Mouse (Mus musculus) forebrain, embryonic 11.5 days (tissue): ENCODE measurements around the gene Wwc1. TPM values are rescaled to one million over a fixed set of nuclear protein-coding genes. Genes with fewer than 3 reads are reported as not detected.

Experiments used
- ATAC-seq: fragments of 200-750 bp; cut with Nextera tagmentation; replicated peaks from 2 replicates; pipeline ENCODE4 v1.8.0; 2017; ENCODE audit warnings: moderate TSS enrichment; ENCODE audit not compliant: low FRiP score
- DNase-seq: peaks from one replicate; pipeline ENCODE4 v3.0.0-alpha.2; 2017; ENCODE audit warnings: low spot score
- H3K27ac ChIP-seq: fragments of 300-500 bp; sonication (generic); 2 replicates; pipeline ENCODE4 v1.5.1; 2014; ENCODE audit warnings: low read depth, low read length
- H3K27me3 ChIP-seq: fragments of 300-500 bp; sonication (generic); 2 replicates; pipeline ENCODE4 v1.6.1; 2014; ENCODE audit warnings: mild to moderate bottlenecking, low read length, mixed read lengths; ENCODE audit not compliant: control insufficient read depth, insufficient read depth
- H3K36me3 ChIP-seq: fragments of 300-500 bp; sonication (generic); 2 replicates; pipeline ENCODE4 v1.6.1; 2014; ENCODE audit warnings: mild to moderate bottlenecking, low read length, moderate library complexity, mixed read lengths; ENCODE audit not compliant: control insufficient read depth, insufficient read depth
- H3K4me1 ChIP-seq: fragments of 300-500 bp; sonication (generic); replicated peaks from 2 replicates; pipeline ENCODE4 v1.6.1; 2014; ENCODE audit warnings: low read length, mixed read lengths; ENCODE audit not compliant: control insufficient read depth, insufficient read depth
- H3K4me2 ChIP-seq: fragments of 300-500 bp; sonication (generic); 2 replicates; pipeline ENCODE4 v1.6.1; 2014; ENCODE audit warnings: low read depth, mild to moderate bottlenecking, low read length, moderate library complexity, mixed read lengths; ENCODE audit not compliant: severe bottlenecking
- H3K4me3 ChIP-seq: fragments of 300-500 bp; sonication (generic); 2 replicates; pipeline ENCODE4 v1.5.1; 2014; ENCODE audit warnings: low read depth, low read length
- H3K9ac ChIP-seq: fragments of 300-500 bp; sonication (generic); 2 replicates; pipeline ENCODE4 v1.6.1; 2014; ENCODE audit warnings: low read length
- H3K9me3 ChIP-seq: fragments of 300-500 bp; sonication (generic); 2 replicates; pipeline ENCODE4 v1.6.1; 2016; ENCODE audit warnings: low read length, mixed read lengths; ENCODE audit not compliant: control insufficient read depth
- WGBS: fragments of 180-500 bp; shearing (Covaris S2); extraction: QIAGEN DNeasy Blood & Tissue Kit; methylation state at CpG from one replicate; pipeline ENCODE4 v1.1.7; 2014; 5-methylcytosine and 5-hydroxymethylcytosine counted together
- polyA plus RNA-seq: library from polyadenylated mRNA; unstranded; fragments of >200 nt; fragmentation: Nextera tagmentation; extraction: Ambion mirVana; gene quantifications from 2 replicates; pipeline ENCODE4 v1.2.1, GENCODE M21; 2014

Wwc1 gene
- polyA plus RNA-seq, 1 experiment from 2014 or later, result 10.6 TPM

DNA sequence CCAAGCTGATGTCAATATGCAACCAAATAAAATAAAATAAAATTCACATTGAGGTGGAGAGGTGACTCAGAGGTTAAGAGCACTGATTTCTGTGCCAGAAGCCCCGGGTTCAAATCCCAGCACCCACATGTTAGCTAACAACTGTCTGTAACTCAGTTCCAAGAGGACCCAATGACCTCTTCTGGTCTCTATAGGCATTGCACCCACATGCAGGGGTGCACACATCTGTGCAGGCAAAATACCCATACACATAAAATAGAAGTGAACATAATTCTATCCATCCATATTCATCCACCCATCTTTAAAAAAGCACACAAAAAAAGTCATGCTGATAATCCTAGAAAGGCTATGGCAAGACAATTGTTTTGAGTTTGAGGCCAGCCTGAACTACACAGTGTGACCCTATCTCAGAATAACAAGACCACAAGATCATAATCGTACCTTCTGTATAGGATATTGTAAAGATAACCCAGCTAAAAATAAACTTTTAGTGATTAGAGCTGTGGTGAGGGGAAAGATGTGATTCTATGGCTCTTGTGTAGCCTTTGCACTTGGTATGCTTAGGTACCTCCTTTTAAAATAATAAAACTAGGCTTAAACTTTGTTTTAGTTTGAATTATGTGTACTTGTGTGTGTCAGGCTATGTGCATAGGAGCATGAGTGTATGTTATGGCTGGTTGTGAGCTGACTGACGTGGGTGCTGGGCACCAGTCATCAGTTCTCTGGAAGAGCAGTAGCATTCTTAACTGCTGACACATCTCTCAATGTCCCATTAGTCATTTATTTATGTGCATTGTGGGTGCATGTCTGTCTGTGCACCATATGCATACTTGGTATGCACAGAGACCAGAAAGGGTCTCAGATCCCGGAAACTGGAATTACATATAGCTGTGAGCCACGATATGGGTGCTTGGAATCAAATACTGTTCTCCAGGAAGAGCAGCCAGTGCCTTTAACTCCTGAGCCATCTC lies 142.9 kb downstream of the Wwc1 start:
- Histone ChIP-seq H3K27me3 (no peaks in the 10 kb centered on the region), H3K9ac (no peak overlapping the region), H3K9me3 (no peaks in the 10 kb centered on the region), H3K4me1 (peaks cover 6% of the 10 kb centered on the region; the same call in 1 of the 2 replicates), H3K36me3 (no peaks in the 10 kb centered on the region), H3K4me3 (no peak overlapping the region), H3K4me2 (no peak overlapping the region), H3K27ac (no peak overlapping the region)
- WGBS, result 90% methylated on average over 5 of the region's 5 CpGs
- no peak for ATAC-seq
- no peak for DNase-seq

DNA sequence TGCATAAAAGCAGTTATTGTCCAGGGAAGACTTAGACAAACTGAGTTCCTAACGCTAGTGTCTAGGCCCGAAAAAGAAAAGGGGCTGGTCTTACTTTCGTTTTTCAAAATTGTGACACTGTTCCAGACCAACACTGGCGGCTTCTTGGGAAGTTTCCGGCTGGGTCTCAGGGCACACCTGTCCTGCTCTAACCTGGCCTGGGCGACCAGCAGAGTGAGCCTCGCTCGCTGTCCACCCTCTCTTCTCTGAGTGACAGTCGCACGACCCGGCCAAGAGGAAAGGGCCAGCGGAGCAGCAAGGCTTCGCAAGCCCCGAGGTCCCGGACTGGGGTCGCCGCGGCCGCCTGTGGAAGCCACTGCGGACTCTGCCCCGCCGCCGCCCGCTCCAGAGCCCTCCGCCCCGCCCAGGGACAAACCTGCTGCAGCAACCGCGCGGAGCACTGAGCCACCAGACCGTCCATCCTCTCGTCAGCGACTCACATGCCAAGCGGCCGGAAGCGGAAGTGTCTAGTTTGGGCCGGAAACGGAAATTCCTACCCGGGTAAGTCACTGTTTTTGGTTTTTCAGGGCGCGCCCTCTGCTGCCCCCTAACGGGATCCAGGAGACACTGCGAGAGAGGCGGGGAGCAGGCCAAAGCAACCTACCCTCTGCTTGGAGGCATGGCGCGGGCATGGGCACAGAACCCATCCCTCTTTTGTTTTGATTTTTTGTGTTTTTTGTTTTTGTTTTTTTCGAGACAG lies 146.1 kb downstream of the Wwc1 start, which contains the start of gene Rars:
Rars (minus strand) TSS at position 485 of the 739 bp plus-strand sequence.
- ATAC-seq (peak; percentile 75), DNase-seq (peak; percentile 95)
- H3K4me2 ChIP-seq, result peak within 1 kb of the TSS; percentile 73
- H3K9ac ChIP-seq, result peak within 1 kb of the TSS; percentile 82
- H3K4me3 ChIP-seq, result peak within 1 kb of the TSS; percentile 88
- no peaks in the 10 kb centered on the region; the same call in 1 of the 2 replicates for H3K36me3 ChIP-seq
- 2% methylated on average over 46 of the region's 46 CpGs for WGBS
- no peak within 1 kb of the TSS for H3K27ac ChIP-seq
- H3K9me3 ChIP-seq, result no peaks in the 10 kb centered on the region
- peaks cover 6% of the 10 kb centered on the region; the same call in 1 of the 2 replicates for H3K4me1 ChIP-seq
- H3K27me3 ChIP-seq, result no peaks in the 10 kb centered on the region

DNA sequence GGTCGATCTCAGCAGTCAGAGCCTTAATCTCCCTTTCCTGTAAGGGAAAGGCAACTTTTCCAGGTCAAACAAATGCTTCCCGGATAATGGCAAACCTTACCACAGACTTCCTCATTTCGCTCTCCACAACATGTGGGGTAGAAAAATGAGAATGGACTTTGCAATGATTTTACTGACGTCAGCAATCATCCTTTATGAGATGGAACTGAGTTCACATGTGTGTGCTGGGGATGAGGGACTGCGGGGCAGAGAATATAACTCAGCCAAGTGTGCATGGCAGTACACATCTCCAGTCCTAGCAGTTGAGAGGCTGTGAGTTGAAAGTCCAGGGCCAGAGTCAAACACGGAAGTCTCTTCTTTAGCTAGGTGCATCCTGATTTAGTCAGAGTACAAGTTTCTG lies 147.1 kb downstream of the Wwc1 start:
- no peaks in the 10 kb centered on the region for H3K27me3 ChIP-seq
- ATAC-seq (no peak), DNase-seq (no peak)
- peak overlapping the region; percentile 88 for H3K4me3 ChIP-seq
- WGBS, result 87% methylated on average over 6 of the region's 6 CpGs
- peak overlapping the region; percentile 82; the same call in 1 of the 2 replicates for H3K9ac ChIP-seq
- peak overlapping the region; percentile 73 for H3K4me2 ChIP-seq
- H3K36me3 ChIP-seq, result no peaks in the 10 kb centered on the region; the same call in 1 of the 2 replicates
- H3K27ac ChIP-seq, result no peak overlapping the region
- H3K9me3 ChIP-seq, result no peaks in the 10 kb centered on the region
- H3K4me1 ChIP-seq, result peaks cover 6% of the 10 kb centered on the region; the same call in 1 of the 2 replicates

DNA sequence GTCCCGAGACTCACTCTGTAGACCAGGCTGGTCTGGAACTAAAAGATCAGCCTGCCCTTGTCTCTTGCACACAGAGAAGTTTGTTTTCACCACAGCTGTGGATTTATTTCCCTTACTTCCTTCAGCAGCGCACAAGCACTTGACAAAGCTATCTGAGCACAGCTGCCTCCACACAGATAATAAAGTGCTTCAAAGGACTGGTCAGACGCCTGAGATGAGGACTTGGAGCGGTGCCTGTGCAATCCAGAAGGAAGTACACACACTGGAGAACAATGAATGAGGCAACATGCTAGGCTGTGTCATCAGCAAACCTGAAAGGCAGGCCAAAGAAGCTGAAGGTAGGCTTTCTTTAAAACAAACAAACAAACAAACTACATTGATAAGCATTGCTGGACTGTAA lies 148.2 kb downstream of the Wwc1 start:
- H3K36me3 ChIP-seq, result no peaks in the 10 kb centered on the region; the same call in 1 of the 2 replicates
- no peak overlapping the region for H3K9ac ChIP-seq
- H3K9me3 ChIP-seq, result no peaks in the 10 kb centered on the region
- no peak for ATAC-seq
- H3K27ac ChIP-seq, result no peak overlapping the region
- no peak for DNase-seq
- peaks cover 6% of the 10 kb centered on the region; the same call in 1 of the 2 replicates for H3K4me1 ChIP-seq
- H3K27me3 ChIP-seq, result no peaks in the 10 kb centered on the region
- WGBS, result 86% methylated on average over 4 of the region's 4 CpGs
- no peak overlapping the region for H3K4me3 ChIP-seq
- no peak overlapping the region for H3K4me2 ChIP-seq

DNA sequence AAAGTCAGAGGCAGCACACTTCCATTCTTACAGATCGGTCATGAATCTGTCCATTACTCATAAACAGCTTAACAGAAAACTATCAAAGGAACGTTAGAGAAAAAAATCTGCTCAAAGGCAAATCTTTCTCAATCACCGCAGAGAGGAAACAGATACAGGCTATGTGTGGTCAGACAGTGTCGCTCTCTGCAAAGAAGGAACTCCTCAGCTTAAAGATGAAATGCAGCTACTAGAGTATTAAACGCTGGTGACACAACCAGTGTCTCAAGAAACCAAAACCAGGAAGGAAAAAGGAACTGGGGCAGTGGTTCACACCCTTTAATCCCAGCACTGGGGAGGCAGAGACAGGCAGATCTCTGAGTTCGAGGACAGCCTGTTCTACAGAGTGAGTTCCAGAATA lies 152.6 kb downstream of the Wwc1 start:
- Histone ChIP-seq H3K4me2 (no peak overlapping the region), H3K4me1 (no peaks in the 10 kb centered on the region), H3K9me3 (no peaks in the 10 kb centered on the region), H3K36me3 (peaks cover 14% of the 10 kb centered on the region), H3K4me3 (no peak overlapping the region), H3K9ac (no peak overlapping the region), H3K27me3 (no peaks in the 10 kb centered on the region), H3K27ac (no peak overlapping the region)
- DNase-seq (no peak), ATAC-seq (no peak)
- 97% methylated on average over 6 of the region's 6 CpGs for WGBS

DNA sequence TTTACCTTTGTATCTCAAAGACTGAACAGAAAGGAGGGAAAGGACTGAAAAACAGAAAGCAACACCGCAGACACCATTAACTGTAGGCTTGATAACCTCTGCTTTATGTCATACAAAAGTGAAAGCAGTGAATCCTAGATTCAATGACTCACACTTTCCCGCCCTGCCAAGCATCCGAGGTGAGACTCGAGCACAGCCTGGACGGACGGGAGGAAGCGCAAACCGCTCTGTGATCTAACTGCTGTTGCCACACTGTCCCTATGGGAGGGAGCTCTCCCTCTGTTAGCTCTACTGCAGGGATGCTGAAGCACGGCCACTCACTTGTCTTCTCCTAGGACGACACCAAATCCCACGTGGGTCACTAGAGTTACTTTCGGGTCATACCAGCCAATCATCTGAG lies 164.0 kb downstream of the Wwc1 start:
- H3K27ac ChIP-seq, result no peak overlapping the region
- no peak overlapping the region for H3K9ac ChIP-seq

DNA sequence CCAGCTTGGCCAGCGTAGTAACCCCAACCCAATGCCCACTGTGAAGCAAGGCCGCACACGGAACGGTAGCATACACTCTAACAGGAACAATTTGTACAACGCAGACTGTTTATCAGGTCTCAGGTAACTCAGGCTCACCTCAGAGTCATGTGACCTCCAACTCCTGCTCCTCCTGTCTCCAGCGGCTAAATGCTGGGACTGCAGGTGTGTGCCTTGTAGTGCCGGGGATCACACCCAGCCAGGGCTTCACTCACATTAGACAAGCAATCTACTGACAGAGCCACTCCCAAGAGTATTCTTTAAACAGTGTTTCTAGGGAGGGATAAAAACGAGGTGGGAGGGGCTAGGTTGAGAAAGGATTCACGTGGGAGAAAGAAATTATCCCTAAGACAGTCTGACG lies 168.9 kb downstream of the Wwc1 start:
- Histone ChIP-seq H3K4me3 (no peak overlapping the region), H3K36me3 (peaks cover 19% of the 10 kb centered on the region; the same call in 1 of the 2 replicates), H3K27ac (no peak overlapping the region), H3K9me3 (no peaks in the 10 kb centered on the region), H3K9ac (no peak overlapping the region), H3K4me2 (no peak overlapping the region), H3K4me1 (no peaks in the 10 kb centered on the region), H3K27me3 (no peaks in the 10 kb centered on the region)
- no peak for DNase-seq
- no peak for ATAC-seq
- 89% methylated on average over 10 of the region's 10 CpGs for WGBS

More for the DNA sequence above, 164.0 kb downstream of the Wwc1 start:
- no peak overlapping the region for H3K4me2 ChIP-seq
- H3K4me3 ChIP-seq, result no peak overlapping the region
- H3K36me3 ChIP-seq, result peaks cover 11% of the 10 kb centered on the region
- no peaks in the 10 kb centered on the region for H3K9me3 ChIP-seq
- WGBS, result 94% methylated on average over 12 of the region's 12 CpGs
- DNase-seq, result no peak
- H3K27me3 ChIP-seq, result no peaks in the 10 kb centered on the region
- H3K4me1 ChIP-seq, result no peaks in the 10 kb centered on the region
- no peak for ATAC-seq

DNA sequence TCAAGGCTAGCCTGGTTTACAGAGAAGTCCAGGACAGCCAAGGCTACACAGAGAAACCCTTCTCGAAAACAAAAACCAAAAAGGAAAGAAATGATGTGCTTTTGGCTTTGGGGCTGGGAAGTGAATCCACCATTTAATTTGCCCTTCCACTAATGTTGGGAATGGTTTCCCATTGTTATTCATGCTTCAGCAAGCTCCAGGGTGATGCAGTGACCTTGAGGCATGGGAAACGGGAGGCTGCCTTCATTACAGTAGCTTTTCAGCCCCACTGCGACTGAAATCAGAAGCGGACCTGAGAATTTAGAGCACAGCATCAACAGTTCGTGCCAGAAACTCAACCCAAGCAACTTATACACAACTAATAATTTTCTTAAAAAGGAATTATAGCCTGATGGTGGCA lies 179.0 kb downstream of the Wwc1 start:
- ATAC-seq, result no peak
- Histone ChIP-seq H3K27ac (no peak overlapping the region), H3K4me3 (no peak overlapping the region), H3K27me3 (peaks cover 33% of the 10 kb centered on the region), H3K4me1 (peaks cover 11% of the 10 kb centered on the region), H3K4me2 (no peak overlapping the region), H3K9ac (no peak overlapping the region), H3K9me3 (no peaks in the 10 kb centered on the region), H3K36me3 (no peaks in the 10 kb centered on the region)
- no peak for DNase-seq
- 80% methylated on average over 5 of the region's 5 CpGs for WGBS
